Mouse (Mus musculus) cerebellum, postnatal 4 days (tissue): ENCODE measurements at regions not wholly inside any gene's neighbourhood (a gene's known extent, or its start where the extent isn't known, plus 50 kb on each side); places are given as distances from the start of the nearest gene placed in this dataset.
A peak's percentile ranks its signal among the peaks of the same experiment; 100 is the strongest.

Experiments
- DNase-seq, 2 experiments: peaks; one replicate each; pipeline ENCODE4 v3.0.0; 2022; ENCODE audit warnings: low spot score in 2 of 2, mixed read lengths in 1 of 2

DNA sequence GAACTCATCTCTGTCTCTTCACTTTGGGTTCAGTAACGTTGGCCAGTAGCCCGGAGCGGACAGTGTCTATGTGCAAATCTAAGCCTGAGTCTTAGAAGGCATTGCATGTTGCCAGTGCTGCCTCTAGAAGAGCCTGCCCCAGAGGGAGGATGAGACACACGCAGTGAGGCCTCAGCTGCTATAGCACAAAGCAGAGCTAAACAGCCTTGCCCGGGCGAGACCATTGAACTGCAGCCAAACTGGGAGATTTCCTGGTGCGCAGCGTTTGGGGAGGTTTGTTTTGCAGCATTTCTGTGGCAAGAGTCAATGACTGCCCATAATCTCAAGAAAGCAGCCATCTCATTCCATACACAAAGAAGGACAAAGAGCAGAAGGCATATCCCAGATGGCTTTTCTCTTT is 164.0 kb downstream of the 3100002H09Rik start:
- DNase-seq: peak in 1 of 2 experiments; percentile 59

- DNase-seq: no peak
Observed at GRCm38 (mm10) chr4:124443613-124444108, 166.9 kb downstream of the 3100002H09Rik start.

- no peak for DNase-seq
Observed at GRCm38 (mm10) chr4:124443130-124443503, 167.5 kb downstream of the 3100002H09Rik start.

GRCm38 (mm10) chr4:124442491-124443129 is 168.0 kb downstream of the 3100002H09Rik start:
- DNase-seq: no peak

DNA sequence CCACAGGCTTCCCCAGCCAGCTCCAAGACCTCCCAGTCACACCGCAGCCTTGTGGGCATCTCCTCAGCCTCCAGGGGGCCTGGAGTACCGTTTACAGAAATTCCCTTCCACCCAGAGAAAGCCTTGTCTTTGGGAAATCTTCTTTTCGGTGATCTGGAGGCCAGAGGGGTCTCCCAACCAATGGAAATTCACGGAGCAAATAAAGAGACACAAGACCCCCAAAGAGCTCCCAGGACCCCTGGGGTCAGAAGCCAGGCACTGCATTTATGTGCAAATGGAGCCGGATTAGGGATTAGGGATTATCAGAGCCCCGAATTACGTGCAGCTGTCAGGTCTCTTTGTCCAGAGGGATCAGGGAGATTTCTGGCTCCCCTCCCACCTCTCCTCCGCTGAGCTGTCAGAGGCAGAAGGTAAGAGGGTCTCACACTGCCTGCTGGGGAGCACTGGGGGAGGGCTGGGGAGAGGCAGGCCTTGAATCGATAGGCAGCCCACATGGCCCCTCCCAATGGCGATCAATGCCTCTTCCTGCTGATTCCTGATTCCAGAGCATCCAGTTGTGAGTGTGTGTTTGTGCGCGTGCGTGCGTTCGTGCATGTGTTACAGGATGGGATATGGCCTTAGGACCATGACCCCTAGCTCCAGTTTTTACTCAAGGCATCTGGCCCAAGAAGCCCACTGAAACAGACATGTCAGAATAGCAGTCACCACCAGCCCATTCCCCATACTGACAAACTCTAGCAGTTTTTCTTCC is 168.7 kb downstream of the 3100002H09Rik start:
- no peak for DNase-seq

DNA sequence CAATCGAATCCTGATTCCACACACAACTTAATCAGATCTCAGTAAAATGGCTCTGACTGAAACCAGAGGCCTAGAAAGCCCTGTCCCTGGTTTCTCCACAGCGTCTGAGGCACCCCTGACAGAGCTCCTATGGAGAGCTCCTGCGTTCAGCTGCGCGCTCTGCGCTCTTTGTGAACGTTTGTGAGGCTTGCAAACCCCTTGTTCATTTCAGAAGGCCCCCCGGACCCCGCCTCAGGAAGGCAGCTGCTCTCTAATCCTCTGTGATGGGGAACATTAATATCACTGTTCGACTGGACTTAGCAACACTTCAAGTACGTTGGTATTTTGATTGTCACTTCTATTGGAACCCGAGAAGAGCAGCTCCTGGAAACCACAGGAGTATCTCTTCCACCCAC is 175.6 kb downstream of the 3100002H09Rik start:
- DNase-seq: no peak

DNA sequence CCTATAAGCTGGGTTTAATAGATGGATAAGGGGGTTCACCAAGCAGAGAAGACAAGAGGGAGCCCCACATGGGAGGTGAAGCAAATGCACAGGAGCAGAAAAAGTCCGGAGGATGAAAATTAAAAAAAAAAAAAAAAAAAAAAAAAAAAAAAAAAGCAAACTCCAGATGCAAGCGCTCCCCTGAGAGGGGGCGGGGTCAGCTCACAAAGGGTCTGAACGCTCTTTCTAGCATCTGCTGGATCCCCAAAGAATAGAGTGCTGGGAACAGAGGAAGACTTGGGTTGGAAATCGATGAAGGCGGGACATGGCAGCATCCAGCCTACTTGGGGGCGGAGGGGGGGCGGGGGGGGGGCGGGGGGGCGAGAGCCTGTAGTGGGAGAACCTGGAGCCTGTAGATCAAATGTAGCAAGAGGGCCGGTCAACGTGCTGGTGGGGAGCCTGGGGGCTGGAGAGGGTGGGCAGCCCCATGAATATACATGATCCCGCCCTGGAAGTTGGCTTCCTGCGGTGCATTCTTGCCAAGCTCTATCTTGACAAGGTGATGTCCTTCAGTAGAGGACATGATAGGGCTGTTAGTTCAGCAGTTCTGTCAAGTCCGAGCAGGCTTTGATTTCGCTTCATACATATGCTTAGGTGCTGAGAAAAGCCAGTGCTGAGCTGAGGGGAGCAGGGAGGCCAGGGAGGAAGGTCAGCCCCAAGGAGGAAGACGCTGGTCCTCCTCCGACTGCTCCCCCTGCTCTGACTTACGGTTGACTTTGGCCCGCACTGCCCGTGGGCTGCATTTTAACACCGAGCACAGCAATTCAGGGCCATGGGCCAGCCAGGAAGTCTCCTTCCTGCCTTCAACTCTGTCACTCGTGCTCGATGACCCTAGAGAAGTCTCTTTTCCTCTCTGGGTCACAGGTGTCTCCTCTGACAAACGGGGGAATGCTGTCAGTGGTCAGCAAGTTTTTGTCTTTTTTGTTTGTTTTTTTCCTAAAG is 176.3 kb downstream of the 3100002H09Rik start:
- no peak for DNase-seq

DNA sequence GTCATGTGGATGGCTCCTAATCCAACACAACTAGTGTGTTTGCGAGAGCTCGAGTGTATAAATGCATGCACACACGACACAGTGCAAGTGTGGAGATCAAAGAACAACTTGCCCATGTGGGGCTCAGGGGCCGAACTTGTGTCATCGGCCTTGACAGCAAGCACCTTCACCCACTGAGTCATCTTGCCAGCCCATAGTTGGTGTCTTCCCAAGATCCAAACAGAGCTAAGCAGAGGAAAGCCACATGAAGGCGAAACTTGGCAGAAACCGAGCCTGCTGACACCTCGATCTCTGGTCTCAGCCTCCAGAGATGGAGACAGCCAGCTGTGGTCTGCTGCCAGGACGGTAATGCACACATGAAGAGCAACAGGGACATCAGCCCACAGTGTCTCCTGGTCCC is 177.1 kb downstream of the 3100002H09Rik start:
- no peak for DNase-seq

DNA sequence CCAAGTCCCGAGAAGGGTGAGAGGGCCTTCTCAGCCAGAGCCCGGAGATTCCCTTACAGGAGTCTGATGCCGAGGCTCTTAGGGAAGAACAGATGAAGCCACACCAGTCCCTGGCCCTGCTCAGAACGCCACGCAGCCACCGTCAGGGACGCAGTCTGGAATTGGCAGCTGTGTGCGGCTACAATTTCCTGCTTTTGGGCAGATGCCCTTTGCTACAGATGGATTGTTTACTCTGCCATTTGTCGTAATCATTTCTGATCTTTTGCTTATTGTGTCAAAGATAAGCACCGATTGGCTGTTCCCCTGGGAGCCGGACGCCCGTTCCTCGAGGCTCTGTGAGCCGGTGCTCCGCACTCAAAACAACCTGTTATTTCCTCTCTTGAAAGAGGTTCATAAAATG is 179.4 kb downstream of the 3100002H09Rik start:
- DNase-seq: no peak

DNA sequence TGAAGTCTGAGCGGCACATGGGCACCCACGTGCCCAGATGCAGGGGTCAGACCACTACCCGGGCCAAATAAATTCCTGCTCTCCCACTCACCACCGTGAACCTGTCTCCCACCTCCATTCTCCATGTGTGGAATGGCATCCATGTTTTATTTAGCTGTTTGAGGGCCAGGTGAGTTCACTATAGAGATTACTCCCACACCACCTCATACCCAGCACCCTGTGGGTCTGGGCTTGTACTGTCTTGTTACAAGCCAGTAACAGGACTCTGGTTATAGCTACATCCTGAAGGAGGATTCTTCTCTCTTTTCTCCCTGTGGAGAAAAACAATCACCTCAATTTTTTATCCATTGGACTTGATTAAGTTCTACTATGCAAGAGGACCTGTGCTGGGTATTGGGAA is 181.8 kb downstream of the 3100002H09Rik start:
- DNase-seq: no peak

DNA sequence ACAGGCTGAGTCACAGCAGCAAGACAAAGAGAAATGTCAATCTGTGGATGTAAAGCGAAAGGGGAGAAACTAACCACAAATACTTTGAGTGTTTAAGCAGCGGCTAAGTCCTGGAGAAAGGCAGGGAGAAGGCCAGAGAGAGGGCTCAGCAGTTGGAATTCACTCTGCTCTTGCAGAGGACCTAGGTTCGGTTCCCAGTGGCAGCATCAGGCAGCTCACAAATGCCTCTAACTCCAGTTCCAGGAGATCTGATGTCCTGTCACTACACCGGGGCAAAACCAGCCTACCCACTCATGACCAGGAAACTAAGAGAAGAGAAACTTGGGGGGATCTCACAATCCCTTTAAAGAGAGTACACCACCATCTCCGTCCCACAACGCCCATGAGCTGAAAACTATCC is 188.2 kb downstream of the 3100002H09Rik start:
- DNase-seq: no peak

DNA sequence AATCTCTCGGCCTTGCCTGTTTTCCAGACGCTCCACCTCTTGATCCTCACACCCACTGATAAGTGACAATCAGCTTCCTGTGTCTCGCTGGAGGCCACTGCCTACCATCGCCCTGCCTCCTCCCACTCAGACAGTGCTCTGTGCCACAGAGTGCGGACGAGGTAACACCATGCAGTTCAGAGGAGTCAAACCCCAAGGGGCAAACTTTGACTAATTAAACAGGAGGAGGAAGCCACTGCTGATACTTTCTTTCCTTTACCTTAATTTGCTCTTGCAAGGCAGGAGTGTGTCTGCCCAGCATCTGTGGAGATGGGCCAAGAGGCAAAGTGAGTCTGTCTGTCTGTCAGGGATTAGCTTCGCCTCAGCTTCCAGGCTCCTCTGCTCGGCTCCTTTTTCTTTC is 192.2 kb downstream of the 3100002H09Rik start:
- DNase-seq: no peak

DNA sequence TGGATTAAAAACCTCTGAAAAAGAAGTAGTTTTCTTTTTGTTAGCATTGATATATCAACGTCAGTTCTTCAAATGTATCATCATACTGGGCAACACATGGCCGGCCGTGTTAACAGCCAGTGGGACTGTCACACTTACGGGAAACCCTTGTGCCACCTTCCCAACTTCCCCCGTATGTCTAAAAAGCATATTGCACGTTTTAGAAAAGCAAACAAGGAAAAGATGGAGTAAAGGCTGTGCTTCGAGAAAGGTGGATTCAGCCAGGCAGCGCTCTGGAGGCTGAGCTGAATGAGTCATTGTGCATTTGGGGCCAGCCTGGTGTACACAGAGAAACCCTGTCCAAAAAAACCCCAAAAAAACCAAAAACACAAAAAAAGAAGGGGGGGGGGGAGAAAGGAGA is 193.4 kb downstream of the 3100002H09Rik start:
- DNase-seq: no peak

GRCm38 (mm10) chr4:124416266-124416665 is 194.3 kb downstream of the 3100002H09Rik start:
- DNase-seq: no peak

DNA sequence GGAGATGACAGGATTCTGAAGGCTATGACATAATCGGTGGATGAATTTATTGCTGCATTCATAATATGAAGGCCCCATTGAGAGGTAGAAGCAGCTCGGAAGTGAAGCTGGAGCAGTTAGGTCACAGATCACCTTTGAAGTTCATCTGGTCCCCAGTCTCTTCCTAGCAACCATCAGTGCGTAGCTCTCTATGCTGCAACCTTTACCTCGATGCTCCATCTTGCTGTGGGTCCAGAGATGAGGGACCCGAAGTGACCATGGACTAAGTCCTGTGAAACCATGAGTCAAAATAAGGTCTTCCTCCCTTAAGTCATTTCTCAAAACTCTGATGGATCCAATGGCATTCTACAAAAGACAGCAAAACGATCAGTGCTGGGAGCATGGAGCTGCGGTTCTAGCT is 196.2 kb downstream of the 3100002H09Rik start:
- no peak for DNase-seq

GRCm38 (mm10) chr4:124409279-124409678 is 201.3 kb downstream of the 3100002H09Rik start:
- DNase-seq: no peak

- DNase-seq: no peak
Observed at GRCm38 (mm10) chr4:124402075-124402474, 208.5 kb downstream of the 3100002H09Rik start.

DNA sequence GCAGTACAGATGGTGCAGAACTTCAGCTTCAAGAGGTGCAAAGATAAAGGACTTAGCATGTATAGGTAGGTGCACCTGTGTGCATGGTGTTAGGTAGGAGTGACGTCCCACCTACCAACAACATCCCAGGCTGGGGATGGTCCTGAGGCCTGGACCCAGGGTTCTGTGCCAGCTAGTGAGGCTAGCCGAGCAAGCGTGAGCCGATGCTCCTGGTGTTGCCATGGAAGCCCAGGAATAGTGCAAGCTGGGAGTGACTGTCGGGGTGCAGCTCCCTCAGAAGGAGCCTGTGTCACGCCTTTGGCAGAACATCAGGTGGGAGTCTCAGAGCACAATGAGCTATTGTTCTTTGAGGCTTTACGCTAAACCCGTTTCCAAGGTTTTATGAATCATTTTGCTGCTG is 209.9 kb downstream of the 3100002H09Rik start:
- no peak for DNase-seq

DNA sequence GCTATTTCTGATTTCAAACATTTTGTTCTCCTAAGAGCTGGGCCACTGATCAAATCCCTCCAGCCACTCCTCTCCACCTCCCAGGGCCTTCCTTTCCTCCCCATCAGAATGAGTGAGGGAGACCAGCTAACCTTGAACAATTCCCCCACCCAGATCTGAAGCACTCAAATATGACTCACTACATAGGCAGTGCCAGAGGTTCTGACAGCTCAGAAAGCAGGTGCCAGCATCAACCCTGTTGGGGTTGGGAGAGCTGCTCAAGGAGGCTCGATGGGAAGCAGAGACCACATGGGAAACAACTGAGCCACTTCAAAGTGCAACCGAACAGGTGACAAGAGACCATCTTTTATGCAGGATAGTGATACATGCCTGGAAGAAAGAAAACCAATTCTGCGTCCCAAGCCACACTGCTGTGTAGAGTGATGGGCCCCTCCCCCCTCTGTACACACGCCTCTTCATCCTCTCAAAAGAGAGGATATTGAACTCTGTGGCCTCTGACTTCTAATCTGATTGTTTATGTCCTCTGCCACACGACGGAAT is 210.4 kb downstream of the 3100002H09Rik start:
- DNase-seq: no peak

DNA sequence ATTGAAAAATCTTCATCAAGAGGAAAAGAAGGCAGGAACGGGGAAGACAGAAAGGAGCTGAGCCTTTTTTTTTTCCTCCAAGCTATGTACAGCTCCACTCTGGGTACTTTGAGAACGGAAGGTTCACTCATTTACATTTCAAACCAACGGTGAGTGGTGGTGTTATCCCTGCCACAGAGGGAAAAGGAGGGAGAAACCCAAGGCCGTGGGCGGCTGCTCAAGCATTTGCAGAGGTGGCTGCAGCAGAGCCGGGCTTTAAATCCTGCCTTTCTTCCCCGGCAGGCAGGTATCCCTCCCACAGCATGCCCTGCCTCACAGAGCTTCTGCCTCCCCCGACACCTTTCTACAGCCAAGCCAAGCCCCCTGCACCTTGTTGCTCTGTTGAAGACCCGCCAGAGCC is 212.2 kb downstream of the 3100002H09Rik start:
- no peak for DNase-seq

DNA sequence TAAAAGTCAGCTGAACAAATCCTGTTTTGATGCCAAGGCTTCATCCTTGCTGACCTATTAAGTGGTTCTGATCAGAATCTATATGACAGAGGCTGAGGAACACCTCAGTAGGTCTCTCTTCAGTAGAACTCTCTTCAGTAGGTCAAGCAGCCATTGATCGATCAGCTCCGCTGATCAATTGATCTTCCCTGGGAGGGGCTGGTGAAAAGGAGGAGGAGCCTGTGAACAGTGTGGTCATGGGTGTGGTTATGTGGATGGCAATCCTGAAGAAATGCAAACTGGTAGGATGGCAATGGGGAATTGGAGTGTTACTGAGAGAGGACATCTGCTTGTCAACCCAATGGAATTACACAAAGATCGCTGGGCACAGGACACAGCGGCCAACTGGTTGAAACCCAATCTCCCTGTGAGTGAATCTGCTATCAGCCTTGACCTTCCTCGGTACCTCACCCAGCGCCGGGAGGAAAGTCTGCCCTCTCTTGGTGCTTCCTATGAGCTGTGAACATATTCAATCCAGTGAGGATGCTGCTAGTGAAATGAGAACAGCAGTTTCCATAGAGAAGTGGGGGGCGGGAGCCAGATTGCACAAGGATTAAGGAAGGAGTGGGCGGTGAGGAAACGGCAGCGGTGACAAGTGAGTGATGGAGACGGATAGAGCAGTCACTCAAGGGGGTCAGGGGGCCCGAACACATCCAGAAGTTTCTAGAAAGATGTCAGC is 213.9 kb downstream of the 3100002H09Rik start:
- DNase-seq: no peak
